Mouse (Mus musculus): ENCODE measurements at regions not wholly inside any gene's neighbourhood (a gene's known extent, or its start where the extent isn't known, plus 50 kb on each side); places are given as distances from the start of the nearest gene placed in this dataset.

GRCm38 (mm10) chr1:35435721-35436120 is 585.9 kb downstream of the Plekhb2 start:
- TF ChIP-seq MYOG (IDR thresholded peaks at IDR 0.05; ENCODE audit: control insufficient read depth, extremely low read depth, insufficient read length) (no peak), CTCF (IDR thresholded peaks at IDR 0.05; ENCODE audit: control insufficient read depth, insufficient read depth, insufficient read length) (no peak), USF1 (IDR thresholded peaks at IDR 0.05; ENCODE audit: low read depth) (no peak), CEBPB (IDR thresholded peaks at IDR 0.05; ENCODE audit: low read depth) (no peak), MYOD1 (IDR thresholded peaks at IDR 0.05; ENCODE audit: control insufficient read depth, insufficient read length, low read depth) (no peak), MAX (IDR thresholded peaks at IDR 0.05) (no peak), FOSL1 (IDR thresholded peaks at IDR 0.05; ENCODE audit: insufficient read depth, low read length, poor library complexity, severe bottlenecking) (no peak)

Measured in C2C12 (cell line).